Mouse (Mus musculus) lung, postnatal 0 days (tissue): ENCODE data around the gene Parm1. TPM values are rescaled to one million over a fixed set of nuclear protein-coding genes. Genes with fewer than 3 reads are reported as not detected.

Source experiments
- ATAC-seq: fragments of 200-750 bp; cut with Nextera tagmentation; 2 replicates; pipeline ENCODE4 v1.8.0; 2017; ENCODE audit warnings: moderate library complexity
- DNase-seq: peaks from one replicate; pipeline ENCODE4 v3.0.0-alpha.2; 2016; ENCODE audit warnings: low spot score
- H3K27ac ChIP-seq: fragments of 300-500 bp; sonication (generic); 2 replicates; pipeline ENCODE4 v1.5.1; 2014; ENCODE audit warnings: antibody characterized with exemption, mild to moderate bottlenecking, low read length, mixed read lengths
- H3K27me3 ChIP-seq: fragments of 300-500 bp; sonication (generic); replicated peaks from 2 replicates; pipeline ENCODE4 v1.6.1; 2014; ENCODE audit warnings: low read length, mixed read lengths; ENCODE audit not compliant: insufficient read depth
- H3K36me3 ChIP-seq: fragments of 300-500 bp; sonication (generic); 2 replicates; pipeline ENCODE4 v1.6.1; 2014; ENCODE audit warnings: low read length, mixed read lengths; ENCODE audit not compliant: insufficient read depth
- H3K4me1 ChIP-seq: fragments of 300-500 bp; sonication (generic); 2 replicates; pipeline ENCODE4 v1.6.1; 2014; ENCODE audit warnings: antibody characterized with exemption, low read depth, low read length, mixed read lengths; ENCODE audit not compliant: insufficient read depth
- H3K4me2 ChIP-seq: fragments of 300-500 bp; sonication (generic); replicated peaks from 2 replicates; pipeline ENCODE4 v1.6.1; 2014; ENCODE audit warnings: low read depth, mild to moderate bottlenecking, low read length, moderate library complexity, mixed read lengths
- H3K4me3 ChIP-seq: fragments of 300-500 bp; sonication (generic); 2 replicates; pipeline ENCODE4 v1.5.1; 2014; ENCODE audit warnings: low read depth, low read length
- H3K9ac ChIP-seq: fragments of 300-500 bp; sonication (generic); replicated peaks from 2 replicates; pipeline ENCODE4 v1.6.1; 2014; ENCODE audit warnings: low read depth, mild to moderate bottlenecking
- H3K9me3 ChIP-seq: fragments of 300-500 bp; sonication (generic); 2 replicates; pipeline ENCODE4 v1.6.1; 2016; ENCODE audit warnings: low read length, mixed read lengths
- CTCF ChIP-seq: IDR thresholded peaks from 2 replicates; pipeline ENCODE4 v1.5.1; 2016; ENCODE audit warnings: antibody characterized with exemption, mild to moderate bottlenecking
- EP300 ChIP-seq: IDR thresholded peaks from 2 replicates; pipeline ENCODE4 v1.6.1; 2016; ENCODE audit warnings: antibody characterized with exemption, mild to moderate bottlenecking, control low read depth
- WGBS: fragments of 180-500 bp; shearing (Covaris S2); extraction: QIAGEN DNeasy Blood & Tissue Kit; methylation state at CpG from one replicate; pipeline ENCODE4 v1.1.7; 2014; 5-methylcytosine and 5-hydroxymethylcytosine counted together
- polyA plus RNA-seq: library from polyadenylated mRNA; unstranded; fragments of >200 nt; fragmentation: Nextera tagmentation; extraction: Ambion mirVana; gene quantifications from 2 replicates; pipeline ENCODE4 v1.2.1, GENCODE M21; 2015

The Parm1 gene
- polyA plus RNA-seq, 1 experiment from 2014 or later: 5.0 TPM

DNA sequence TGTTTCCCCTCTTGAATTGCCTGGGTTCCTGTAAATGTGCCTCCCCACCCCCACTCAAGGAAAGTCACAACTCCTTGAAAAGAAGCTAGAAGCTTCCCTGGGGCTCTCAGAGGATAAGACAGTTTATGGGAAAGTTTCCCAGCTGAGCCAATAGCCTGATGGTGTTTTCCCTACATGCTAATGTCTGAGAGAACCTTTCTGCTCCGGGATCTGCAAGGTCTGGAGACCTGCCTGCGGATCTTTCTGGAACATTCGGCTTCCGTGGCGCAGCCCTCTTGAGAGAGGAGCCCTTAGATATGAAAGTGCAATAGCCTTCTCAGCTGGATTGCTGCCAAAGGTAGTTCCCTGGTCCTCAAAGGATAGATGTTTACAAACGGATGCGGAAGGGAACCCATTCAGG is 1.5 kb downstream of the Parm1 start:
- no peaks in the 10 kb centered on the region for H3K36me3 ChIP-seq
- 0 out of 2 replicates have a peak overlapping the region, but pooled peaks have one; percentile 38 for H3K4me3 ChIP-seq
- H3K4me1 ChIP-seq: peaks cover 11% of the 10 kb centered on the region; the same call in 1 of the 2 replicates
- no peak overlapping the region for H3K9ac ChIP-seq
- TF ChIP-seq EP300 (no peak), CTCF (no peak)
- H3K27me3 ChIP-seq: 0 out of 2 replicates have a peak, but pooled peaks cover 11% of the 10 kb centered on the region
- ATAC-seq (no peak), DNase-seq (peak; percentile 67)
- H3K9me3 ChIP-seq: no peaks in the 10 kb centered on the region
- WGBS: 4% methylated on average over 7 of the region's 7 CpGs
- no peak overlapping the region for H3K27ac ChIP-seq
- peak overlapping the region; percentile 57 for H3K4me2 ChIP-seq

DNA sequence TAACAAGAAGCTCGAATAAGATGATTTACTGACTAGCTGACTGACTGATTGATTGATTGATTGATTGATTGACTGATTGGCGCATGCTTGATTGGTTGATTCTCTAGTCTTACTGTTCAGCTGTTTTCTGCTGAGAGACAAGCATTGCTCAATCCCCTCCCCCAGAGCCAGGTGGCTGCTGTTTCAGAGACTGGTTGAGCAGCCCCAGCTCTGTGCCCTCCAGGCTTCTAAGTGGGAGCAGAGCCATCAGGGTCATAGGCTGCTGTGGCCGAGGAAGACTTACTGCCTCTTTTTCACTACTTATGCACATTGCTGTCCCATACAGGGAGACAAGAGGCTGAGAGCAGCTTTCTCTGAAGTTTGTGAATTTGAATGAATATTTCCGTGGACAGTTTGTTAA is 2.1 kb downstream of the Parm1 start:
- Histone ChIP-seq H3K27ac (no peak overlapping the region), H3K27me3 (0 out of 2 replicates have a peak, but pooled peaks cover 11% of the 10 kb centered on the region), H3K9ac (no peak overlapping the region), H3K4me2 (no peak overlapping the region), H3K9me3 (no peaks in the 10 kb centered on the region), H3K36me3 (no peaks in the 10 kb centered on the region), H3K4me1 (peaks cover 11% of the 10 kb centered on the region; the same call in 1 of the 2 replicates), H3K4me3 (no peak overlapping the region)
- TF ChIP-seq CTCF (no peak), EP300 (no peak)
- ATAC-seq: no peak
- DNase-seq: no peak
- WGBS: 31% methylated on average over 4 of the region's 4 CpGs

DNA sequence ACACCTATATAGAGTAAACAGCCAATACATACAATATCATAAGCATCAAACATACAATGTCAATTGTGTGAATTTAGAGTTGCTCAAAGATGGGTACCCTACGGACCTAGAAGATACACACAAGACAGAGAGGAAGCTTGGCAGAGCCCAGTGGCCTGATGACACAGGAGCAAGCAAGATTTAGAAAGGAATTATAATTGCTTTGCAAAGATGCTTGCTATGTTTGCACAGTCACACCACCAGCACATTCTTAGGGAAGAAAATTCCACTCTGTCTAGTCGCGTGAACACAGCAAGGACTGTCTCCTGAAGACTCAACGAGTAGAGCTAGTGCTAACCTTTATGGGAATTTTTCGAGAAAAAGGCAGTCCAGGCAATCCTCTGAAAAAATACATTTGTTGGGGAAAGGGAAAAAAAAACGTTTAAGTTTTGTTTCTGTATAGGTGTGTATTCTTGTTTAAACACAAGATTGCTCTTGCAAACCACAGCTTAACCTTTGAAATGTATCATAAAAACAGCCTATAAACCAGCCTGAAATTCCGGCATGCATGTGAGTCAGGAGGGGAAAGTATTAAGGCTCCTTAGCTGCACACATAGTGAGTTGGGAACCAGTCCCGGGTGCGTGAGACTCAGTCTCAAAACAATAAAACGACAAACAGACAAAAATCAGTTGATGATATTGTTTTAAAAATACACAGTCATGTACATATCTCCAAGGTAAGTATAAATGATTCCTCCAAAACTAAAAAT is 15.5 kb downstream of the Parm1 start:
- no peak for ATAC-seq
- TF ChIP-seq EP300 (no peak), CTCF (no peak)
- no peaks in the 10 kb centered on the region for H3K36me3 ChIP-seq
- no peak overlapping the region for H3K4me2 ChIP-seq
- no peak overlapping the region for H3K4me3 ChIP-seq
- no peak overlapping the region for H3K9ac ChIP-seq
- H3K4me1 ChIP-seq: no peaks in the 10 kb centered on the region
- H3K27me3 ChIP-seq: no peaks in the 10 kb centered on the region
- H3K27ac ChIP-seq: no peak overlapping the region
- no peaks in the 10 kb centered on the region for H3K9me3 ChIP-seq
- no peak for DNase-seq
- 63% methylated on average over 10 of the region's 10 CpGs for WGBS

DNA sequence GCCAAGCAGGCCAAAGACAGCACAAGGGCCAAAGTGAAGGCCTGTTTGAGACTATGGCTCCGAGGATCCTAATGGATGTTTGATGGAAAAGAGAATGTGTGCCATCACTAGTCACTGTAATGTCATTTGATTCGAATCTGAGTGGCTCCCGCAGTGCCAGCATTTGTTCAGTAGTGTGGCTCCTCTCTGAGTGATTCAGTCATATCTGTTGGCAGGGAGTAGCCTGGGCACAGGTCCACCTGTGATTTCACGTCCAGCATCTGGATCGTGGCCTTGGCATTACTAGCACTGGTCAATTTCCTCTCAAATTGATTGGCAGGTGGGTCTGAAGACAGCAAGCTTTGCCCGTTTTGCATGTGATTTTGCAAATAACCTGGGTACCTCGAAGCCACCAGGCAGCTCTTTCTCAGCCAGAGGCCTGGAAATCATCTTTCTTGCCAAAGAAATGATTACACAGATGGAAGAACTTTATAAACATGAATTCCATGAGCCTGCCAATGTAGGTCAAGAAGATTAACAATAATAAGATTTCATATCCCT is 41.7 kb downstream of the Parm1 start:
- Histone ChIP-seq H3K36me3 (no peaks in the 10 kb centered on the region), H3K9ac (no peak overlapping the region), H3K4me1 (no peaks in the 10 kb centered on the region), H3K4me2 (no peak overlapping the region), H3K27ac (no peak overlapping the region), H3K4me3 (no peak overlapping the region), H3K27me3 (no peaks in the 10 kb centered on the region), H3K9me3 (no peaks in the 10 kb centered on the region)
- WGBS: 70% methylated on average over 7 of the region's 7 CpGs
- DNase-seq (no peak), ATAC-seq (no peak)
- TF ChIP-seq EP300 (no peak), CTCF (no peak)

DNA sequence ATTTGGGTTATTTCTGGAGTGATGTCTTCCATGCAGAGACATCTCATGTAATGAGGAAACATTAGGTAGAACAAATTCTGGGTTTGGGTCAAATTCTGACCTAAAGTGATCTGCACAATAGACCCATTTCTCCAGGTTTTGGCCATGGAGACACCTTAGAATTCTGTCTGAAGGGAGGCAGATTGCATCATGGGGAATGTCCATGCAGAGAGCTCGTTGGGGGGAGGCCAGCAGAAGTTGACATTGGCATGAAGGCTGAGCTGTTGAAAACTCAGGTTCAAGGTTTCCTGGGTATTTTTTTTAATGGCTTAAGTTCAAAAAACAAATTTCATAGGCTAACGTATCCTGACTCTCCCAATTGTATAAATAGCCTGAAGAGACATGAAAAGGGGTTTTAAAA is 42.3 kb downstream of the Parm1 start:
- no peak overlapping the region for H3K27ac ChIP-seq
- no peaks in the 10 kb centered on the region for H3K9me3 ChIP-seq
- 51% methylated on average over 2 of the region's 2 CpGs for WGBS
- H3K4me1 ChIP-seq: no peaks in the 10 kb centered on the region
- H3K4me2 ChIP-seq: no peak overlapping the region
- no peak overlapping the region for H3K4me3 ChIP-seq
- no peaks in the 10 kb centered on the region for H3K27me3 ChIP-seq
- H3K36me3 ChIP-seq: no peaks in the 10 kb centered on the region
- no peak for TF ChIP-seq EP300
- no peak for TF ChIP-seq CTCF
- no peak overlapping the region for H3K9ac ChIP-seq
- DNase-seq (no peak), ATAC-seq (no peak)

DNA sequence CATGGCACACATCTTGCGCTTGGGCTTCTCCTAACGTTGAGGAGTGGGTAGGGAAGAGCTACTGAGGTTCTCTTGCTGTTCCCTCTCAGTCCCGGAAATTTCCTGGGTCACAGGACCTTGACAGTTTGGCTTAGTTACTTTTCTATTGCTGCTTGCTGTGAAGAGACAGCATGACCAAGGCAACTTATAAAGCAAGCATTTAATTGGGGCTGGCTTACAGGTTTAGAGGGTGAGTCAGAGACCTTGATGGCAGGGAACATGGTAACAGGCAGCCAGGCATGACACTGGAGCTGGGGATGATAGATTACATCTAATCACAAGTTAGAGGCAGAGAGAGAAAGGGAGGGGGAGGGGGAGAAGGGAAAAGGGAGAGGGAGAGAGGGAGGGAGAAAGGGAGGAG is 44.0 kb downstream of the Parm1 start:
- 73% methylated on average over 3 of the region's 3 CpGs for WGBS
- no peak overlapping the region for H3K4me2 ChIP-seq

More for the DNA sequence above, 44.0 kb downstream of the Parm1 start:
- Histone ChIP-seq H3K9me3 (no peaks in the 10 kb centered on the region), H3K4me3 (no peak overlapping the region), H3K9ac (no peak overlapping the region), H3K36me3 (no peaks in the 10 kb centered on the region), H3K27me3 (no peaks in the 10 kb centered on the region), H3K4me1 (no peaks in the 10 kb centered on the region), H3K27ac (no peak overlapping the region)
- ATAC-seq: no peak
- DNase-seq: no peak
- TF ChIP-seq CTCF (no peak), EP300 (no peak)
